ENCODE assay signal across 8 mouse cellular contexts in the genomic region with DNA sequence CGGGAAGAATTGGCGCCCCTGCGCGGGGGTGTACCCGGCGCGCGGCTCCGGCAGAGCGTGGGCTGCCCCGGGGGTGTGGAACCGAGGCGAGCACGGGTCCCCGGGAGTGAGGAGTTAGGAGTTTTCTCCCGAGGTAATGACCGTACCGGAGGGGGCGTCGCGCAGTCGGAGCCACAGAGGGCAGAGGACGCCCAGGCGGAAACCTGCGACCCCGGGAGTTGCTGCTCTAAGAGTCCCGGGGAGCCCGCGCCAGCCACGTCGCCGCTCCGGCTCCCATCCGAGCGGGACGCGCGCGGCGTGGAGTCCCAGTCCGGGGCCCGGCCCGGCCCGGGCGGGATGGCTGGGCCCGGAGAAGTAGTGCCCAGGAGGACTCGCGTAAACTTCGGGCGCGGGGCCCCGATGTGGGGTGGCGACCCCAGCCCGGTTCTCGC. TPM values are rescaled to one million over a fixed set of nuclear protein-coding genes. Genes with fewer than 3 reads are reported as not detected.
DNase-seq lines count a peak whose midpoint lies in the region; ATAC-seq and TF ChIP-seq lines count a peak whose summit lies in the region.

No protein-coding gene starts in this region.

- TF ChIP-seq CTCF in CH12.LX (conservative IDR thresholded peaks at IDR 0.05 in 1 of 2, IDR thresholded peaks at IDR 0.05 in 1 of 2; ENCODE audit: low read depth in 2 of 2, low read length in 2 of 2) = peak in 1 of 2 experiments; percentile 6; a peak in 1 of 4 replicates

- H3K9me3 ChIP-seq in heart, embryonic 13.5 days = no peaks in the 10 kb centered on the region
- peaks cover 2% of the 10 kb centered on the region for H3K9me3 ChIP-seq in CH12.LX (replicated peaks; ENCODE audit: low read length)
- H3K9me3 ChIP-seq in hindbrain, embryonic 16.5 days (ENCODE audit: control insufficient read depth, low read length) = no peaks in the 10 kb centered on the region
- H3K9me3 ChIP-seq in midbrain, embryonic 10.5 days (replicated peaks) = no peaks in the 10 kb centered on the region

- dilution Hi-C loops in CH12.LX (cut with MboI; ENCODE audit: extremely low pct_ligation_motif_present, extremely low pct_unique_long_range_greater_than_20kb, low sequenced_read_pairs) = no loop called here

- H3K36me3 ChIP-seq in heart, embryonic 13.5 days = no peaks in the 10 kb centered on the region
- H3K36me3 ChIP-seq in CH12.LX (replicated peaks in 1 of 2; ENCODE audit: control insufficient read depth in 1 of 2, insufficient read depth in 1 of 2, low read length in 1 of 2) = no peaks in the 10 kb centered on the region
- H3K36me3 ChIP-seq in hindbrain, embryonic 16.5 days (ENCODE audit: control insufficient read depth, insufficient read depth, low read length) = no peaks in the 10 kb centered on the region
- H3K36me3 ChIP-seq in midbrain, embryonic 10.5 days = no peaks in the 10 kb centered on the region

- no peak for TF ChIP-seq POLR2A in CH12.LX (IDR thresholded peaks at IDR 0.05; ENCODE audit: low read depth, low read length)

- no peak for TF ChIP-seq RAD21 in CH12.LX (IDR thresholded peaks at IDR 0.05; ENCODE audit: low read depth, low read length)

- peak overlapping the region; percentile 97 for H3K4me3 ChIP-seq in heart, embryonic 13.5 days
- peak overlapping the region; percentile 66 to 89 (median 89) for H3K4me3 ChIP-seq in CH12.LX (replicated peaks in 1 of 3; ENCODE audit: low read depth in 2 of 3, low read length in 2 of 3, poor library complexity in 1 of 3)
- peak overlapping the region; percentile 82 for H3K4me3 ChIP-seq in hindbrain, embryonic 16.5 days (ENCODE audit: low read length)
- peak overlapping the region; percentile 88 for H3K4me3 ChIP-seq in midbrain, embryonic 10.5 days

- H3K9ac ChIP-seq in heart, embryonic 13.5 days = peak overlapping the region; percentile 94
- peak overlapping the region; percentile 96 for H3K9ac ChIP-seq in CH12.LX (ENCODE audit: insufficient read depth, low read depth)
- peak overlapping the region; percentile 76 for H3K9ac ChIP-seq in hindbrain, embryonic 16.5 days (ENCODE audit: low read depth, low read length)

- in situ Hi-C loops in CH12.LX (cut with MboI; ENCODE audit: low pct_ligation_motif_present, low pct_unique_long_range_greater_than_20kb, low sequenced_read_pairs) = no loop called here

- ATAC-seq in heart, embryonic 13.5 days (ENCODE audit: extremely low read depth, insufficient number of reproducible peaks, low FRiP score, low TSS enrichment) = peak; percentile 10; the same call in 1 of the 2 replicates
- ATAC-seq in hindbrain, embryonic 16.5 days = peak; percentile 58

- H3K79me2 ChIP-seq in CH12.LX (replicated peaks; ENCODE audit: control insufficient read depth, extremely low read depth, insufficient read depth, poor library complexity, severe bottlenecking) = peaks cover 34% of the 10 kb centered on the region

- H3K27me3 ChIP-seq in heart, embryonic 13.5 days (replicated peaks) = no peaks in the 10 kb centered on the region
- peaks cover 2% of the 10 kb centered on the region for H3K27me3 ChIP-seq in CH12.LX (replicated peaks)
- no peaks in the 10 kb centered on the region for H3K27me3 ChIP-seq in hindbrain, embryonic 16.5 days (replicated peaks; ENCODE audit: control insufficient read depth, insufficient read depth, low read length)
- peaks cover 14% of the 10 kb centered on the region for H3K27me3 ChIP-seq in midbrain, embryonic 10.5 days (ENCODE audit: low read depth, poor library complexity, severe bottlenecking)

- peaks cover 11% of the 10 kb centered on the region for H3K4me1 ChIP-seq in heart, embryonic 13.5 days
- peaks cover 0 to 19% of the 10 kb centered on the region in 2 experiments; a peak in 2 of 4 replicates for H3K4me1 ChIP-seq in CH12.LX (ENCODE audit: control insufficient read depth in 1 of 2, insufficient read depth in 2 of 2)
- H3K4me1 ChIP-seq in hindbrain, embryonic 16.5 days (ENCODE audit: control insufficient read depth, insufficient read depth, low read depth, low read length) = peaks cover 6% of the 10 kb centered on the region
- peaks cover 14% of the 10 kb centered on the region for H3K4me1 ChIP-seq in midbrain, embryonic 10.5 days

- H3K27ac ChIP-seq in heart, embryonic 13.5 days (replicated peaks) = peak overlapping the region; percentile 91
- H3K27ac ChIP-seq in CH12.LX (ENCODE audit: insufficient read depth, low read depth) = peak overlapping the region; percentile 93
- H3K27ac ChIP-seq in hindbrain, embryonic 16.5 days (ENCODE audit: low read depth, low read length) = peak overlapping the region; percentile 91
- H3K27ac ChIP-seq in midbrain, embryonic 10.5 days (replicated peaks) = peak overlapping the region; percentile 97

- peak overlapping the region; percentile 80 for H3K4me2 ChIP-seq in heart, embryonic 13.5 days
- H3K4me2 ChIP-seq in CH12.LX (ENCODE audit: insufficient read depth, low read depth, poor library complexity, severe bottlenecking) = no peak overlapping the region
- peak overlapping the region; percentile 87 for H3K4me2 ChIP-seq in hindbrain, embryonic 16.5 days (ENCODE audit: low read length)

- under 1% methylated on average over 54 of the region's 55 CpGs for WGBS in heart, embryonic 13.5 days
- under 1% methylated on average over 43 of the region's 55 CpGs for WGBS in hindbrain, embryonic 16.5 days
- under 1% methylated on average over 46 of the region's 55 CpGs for WGBS in midbrain, embryonic 10.5 days

- no peak for DNase-seq in heart, postnatal 4 days
- DNase-seq in CH12.LX (ENCODE audit: extremely low read depth) = peak; percentile 25
- peak; percentile 68 for DNase-seq in embryo, embryonic 11 days
- peak; percentile 71 for DNase-seq in midbrain, embryonic 10.5 days (ENCODE audit: low spot score)
- peak; percentile 74 for DNase-seq in testis, postnatal 14 days (ENCODE audit: low spot score)
- no peak for DNase-seq in layer of hippocampus, adult 11-12 months (ENCODE audit: low spot score)

- TF ChIP-seq EP300 in CH12.LX (IDR thresholded peaks at IDR 0.05; ENCODE audit: low read length) = no peak

TF ChIP-seq in CH12.LX, 34 proteins besides CTCF, POLR2A, EP300 and RAD21:
- peak; percentile 4; the same call in 1 of the 2 replicates for TF ChIP-seq TCF12 (IDR thresholded peaks at IDR 0.05; ENCODE audit: low read depth, low read length)
- no peak for TF ChIP-seq USF1 (IDR thresholded peaks at IDR 0.05; ENCODE audit: low read depth, low read length)
- TF ChIP-seq MAX (IDR thresholded peaks at IDR 0.05; ENCODE audit: low read length) = no peak
- 0 out of 2 replicates have a peak, but pooled peaks have one; percentile 1 for TF ChIP-seq CHD2 (IDR thresholded peaks at IDR 0.05; ENCODE audit: low read length)
- peak; percentile 26; the same call in 1 of the 2 replicates for TF ChIP-seq UBTF (IDR thresholded peaks at IDR 0.05; ENCODE audit: low read depth, low read length)

RNA-seq across cellular contexts. Expression of a gene that starts 0.5 kb away (rescaled TPM):
- 8.2 and 9.0 TPM in 2 replicates for polyA plus RNA-seq in heart, embryonic 13.5 days (2015; fragmentation: Nextera tagmentation; extraction: Ambion mirVana)
- 10 to 100 TPM; 13.6 to 13.9 TPM for total RNA-seq in heart, postnatal 4 days (2021)
- total RNA-seq in CH12.LX (2012; rRNA removed) = 13.2 and 16.2 TPM in 2 replicates
- total RNA-seq in CH12.LX (2014; rRNA removed) = 24.6 and 27.9 TPM in 2 replicates
- polyA plus RNA-seq in CH12.LX (2012; ENCODE audit: insufficient read length, low read depth) = 16.0 and 17.2 TPM in 2 replicates
- polyA plus RNA-seq in hindbrain, embryonic 16.5 days (2015; fragmentation: Nextera tagmentation; extraction: Ambion mirVana) = 8.2 and 9.7 TPM in 2 replicates
- polyA plus RNA-seq in midbrain, embryonic 10.5 days (2016; fragmentation: Nextera tagmentation; extraction: Ambion mirVana) = 12.3 and 12.5 TPM in 2 replicates

Comparison
In these comparisons a context has a peak if more than half of its experiments do, and no peak if none do; other contexts are left out.
1. DNase-seq: peak in CH12.LX (single experiment), embryo, embryonic 11 days (single experiment), midbrain, embryonic 10.5 days (single experiment) and testis, postnatal 14 days (single experiment); none in heart, postnatal 4 days (single experiment) and layer of hippocampus, adult 11-12 months (single experiment).
2. Peak in every context shown above with its lines, with median percentiles within 50 percentile points of each other: H3K27ac ChIP-seq, H3K4me3 ChIP-seq and H3K9ac ChIP-seq.